Comparison of ENCODE assay signal across 8 mouse cellular contexts in the genomic region with DNA sequence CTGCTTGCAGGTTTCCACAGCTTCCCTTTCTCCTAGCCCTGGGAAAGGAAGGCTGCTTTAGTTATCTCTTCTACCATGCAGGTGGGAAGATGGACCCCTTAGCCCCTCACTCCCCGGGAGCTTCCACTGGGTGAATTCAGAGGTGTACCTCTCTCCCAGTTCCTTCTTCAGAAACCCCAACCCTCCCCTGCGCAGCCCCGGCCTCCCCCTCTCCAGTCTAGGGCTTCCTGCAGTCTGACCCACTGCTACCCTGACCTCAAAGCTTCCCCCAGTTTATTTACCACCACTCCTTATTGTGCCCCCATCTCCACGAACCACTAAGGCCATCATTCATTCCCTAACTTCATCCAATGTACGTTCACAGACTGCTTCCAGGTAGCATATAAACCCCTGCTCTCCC. TPM values are rescaled to one million over a fixed set of nuclear protein-coding genes. Genes with fewer than 3 reads are reported as not detected.
DNase-seq lines count a peak whose midpoint lies in the region; ATAC-seq lines count a peak whose summit lies in the region.

No protein-coding gene starts in this region.

- no peak; the same call in 1 of the 2 replicates for ATAC-seq in kidney, embryonic 16.5 days (ENCODE audit: low FRiP score, low TSS enrichment)
- peak; percentile 4; the same call in 1 of the 2 replicates for ATAC-seq in embryonic facial prominence, embryonic 11.5 days (replicated peaks; ENCODE audit: insufficient number of reproducible peaks, low FRiP score, low TSS enrichment, low read depth)
- peak; percentile 12; the same call in 1 of the 2 replicates for ATAC-seq in hindbrain, embryonic 15.5 days (ENCODE audit: low FRiP score, low read depth)
- ATAC-seq in midbrain, embryonic 16.5 days, result peak; percentile 22

- peaks cover 18% of the 10 kb centered on the region for H3K27me3 ChIP-seq in kidney, embryonic 16.5 days (ENCODE audit: insufficient read depth, low read length)
- H3K27me3 ChIP-seq in embryonic facial prominence, embryonic 11.5 days (ENCODE audit: control insufficient read depth, insufficient read depth, low read length), result 0 out of 2 replicates have a peak, but pooled peaks cover 2% of the 10 kb centered on the region
- peaks cover 8% of the 10 kb centered on the region; the same call in 1 of the 2 replicates for H3K27me3 ChIP-seq in hindbrain, embryonic 15.5 days
- H3K27me3 ChIP-seq in midbrain, embryonic 16.5 days (ENCODE audit: control insufficient read depth, insufficient read depth, low read depth, low read length), result no peaks in the 10 kb centered on the region

- peak overlapping the region; percentile 76 for H3K4me3 ChIP-seq in kidney, embryonic 16.5 days (ENCODE audit: low read length)
- H3K4me3 ChIP-seq in embryonic facial prominence, embryonic 11.5 days (ENCODE audit: low read depth, low read length), result peak overlapping the region; percentile 89
- peak overlapping the region; percentile 87 for H3K4me3 ChIP-seq in hindbrain, embryonic 15.5 days
- peak overlapping the region; percentile 61 for H3K4me3 ChIP-seq in midbrain, embryonic 16.5 days (ENCODE audit: low read depth, low read length)

- WGBS in kidney, embryonic 16.5 days, result 10% methylated on average over 5 of the region's 5 CpGs
- 5% methylated on average over 5 of the region's 5 CpGs for WGBS in embryonic facial prominence, embryonic 11.5 days
- 6% methylated on average over 5 of the region's 5 CpGs for WGBS in hindbrain, embryonic 15.5 days
- 10% methylated on average over 5 of the region's 5 CpGs for WGBS in midbrain, embryonic 16.5 days

- H3K4me1 ChIP-seq in kidney, embryonic 16.5 days (ENCODE audit: insufficient read depth, low read length), result peaks cover 51% of the 10 kb centered on the region
- peaks cover 9% of the 10 kb centered on the region for H3K4me1 ChIP-seq in embryonic facial prominence, embryonic 11.5 days (ENCODE audit: control insufficient read depth, insufficient read depth, low read length)
- H3K4me1 ChIP-seq in hindbrain, embryonic 15.5 days (replicated peaks), result peaks cover 42% of the 10 kb centered on the region
- H3K4me1 ChIP-seq in midbrain, embryonic 16.5 days (ENCODE audit: control insufficient read depth, insufficient read depth, low read length), result peaks cover 9% of the 10 kb centered on the region

- intact Hi-C loops in left cerebral cortex, postnatal 14 days (cut with DNase I), result loop anchor here (5.0 kb wide), 1 partner anchor 59 kb away; the partner anchor contains the start of gene Atg101

- DNase-seq in kidney, postnatal 10 days, result no peak
- no peak for DNase-seq in embryonic facial prominence, embryonic 11.5 days (ENCODE audit: low spot score)
- DNase-seq in left cerebral cortex, postnatal 14 days (ENCODE audit: low spot score in 2 of 2), result no peak
- no peak for DNase-seq in right cerebral cortex, postnatal 14 days
- DNase-seq in yolk sac, embryonic 10.5 days (ENCODE audit: low spot score), result no peak

- H3K36me3 ChIP-seq in kidney, embryonic 16.5 days (ENCODE audit: insufficient read depth, low read length), result no peaks in the 10 kb centered on the region
- H3K36me3 ChIP-seq in embryonic facial prominence, embryonic 11.5 days (replicated peaks; ENCODE audit: control insufficient read depth, insufficient read depth, low read depth, low read length), result no peaks in the 10 kb centered on the region
- no peaks in the 10 kb centered on the region for H3K36me3 ChIP-seq in hindbrain, embryonic 15.5 days
- no peaks in the 10 kb centered on the region for H3K36me3 ChIP-seq in midbrain, embryonic 16.5 days (ENCODE audit: control insufficient read depth, insufficient read depth, low read length)

- H3K9ac ChIP-seq in kidney, embryonic 16.5 days (replicated peaks; ENCODE audit: low read length), result peak overlapping the region; percentile 77
- peak overlapping the region; percentile 87; the same call in 1 of the 2 replicates for H3K9ac ChIP-seq in embryonic facial prominence, embryonic 11.5 days (replicated peaks; ENCODE audit: low read length)
- H3K9ac ChIP-seq in hindbrain, embryonic 15.5 days, result peak overlapping the region; percentile 74
- peak overlapping the region; percentile 77 for H3K9ac ChIP-seq in midbrain, embryonic 16.5 days (ENCODE audit: low read depth, low read length)

- no peak overlapping the region for H3K27ac ChIP-seq in kidney, embryonic 16.5 days (ENCODE audit: low read length)
- H3K27ac ChIP-seq in embryonic facial prominence, embryonic 11.5 days (replicated peaks; ENCODE audit: low read depth, low read length), result peak overlapping the region; percentile 56; the same call in 1 of the 2 replicates
- H3K27ac ChIP-seq in hindbrain, embryonic 15.5 days (replicated peaks), result no peak overlapping the region
- H3K27ac ChIP-seq in midbrain, embryonic 16.5 days (ENCODE audit: low read length), result no peak overlapping the region

- no peaks in the 10 kb centered on the region for H3K9me3 ChIP-seq in kidney, embryonic 16.5 days (ENCODE audit: low read length)
- no peaks in the 10 kb centered on the region for H3K9me3 ChIP-seq in embryonic facial prominence, embryonic 11.5 days (replicated peaks; ENCODE audit: control insufficient read depth, low read length)
- H3K9me3 ChIP-seq in hindbrain, embryonic 15.5 days, result no peaks in the 10 kb centered on the region
- H3K9me3 ChIP-seq in midbrain, embryonic 16.5 days (replicated peaks; ENCODE audit: control insufficient read depth, low read length, poor library complexity, severe bottlenecking), result no peaks in the 10 kb centered on the region

- H3K4me2 ChIP-seq in kidney, embryonic 16.5 days (replicated peaks; ENCODE audit: low read depth, low read length), result peak overlapping the region; percentile 91
- peak overlapping the region; percentile 91 for H3K4me2 ChIP-seq in embryonic facial prominence, embryonic 11.5 days (ENCODE audit: low read depth, low read length)
- H3K4me2 ChIP-seq in hindbrain, embryonic 15.5 days, result peak overlapping the region; percentile 99
- peak overlapping the region; percentile 85 for H3K4me2 ChIP-seq in midbrain, embryonic 16.5 days (ENCODE audit: low read length)

RNA-seq across cellular contexts. Expression of gene Grasp, which starts 0.4 kb away (rescaled TPM):
- 3.2 and 3.4 TPM in 2 replicates for polyA plus RNA-seq in kidney, embryonic 16.5 days (2015; fragmentation: Nextera tagmentation; extraction: Ambion mirVana)
- polyA plus RNA-seq in embryonic facial prominence, embryonic 11.5 days (2014; fragmentation: Nextera tagmentation; extraction: Ambion mirVana), result 5.6 and 6.0 TPM in 2 replicates
- polyA plus RNA-seq in hindbrain, embryonic 15.5 days (2015; fragmentation: Nextera tagmentation; extraction: Ambion mirVana), result 1.9 and 2.4 TPM in 2 replicates
- polyA plus RNA-seq in midbrain, embryonic 16.5 days (2015; fragmentation: Nextera tagmentation; extraction: Ambion mirVana), result 0.95 and 1.1 TPM in 2 replicates
- 10 to 100 TPM; 58.2 to 67.1 TPM for total RNA-seq in left cerebral cortex, postnatal 14 days (2021)

RNA-seq across cellular contexts. Expression of gene Nr4a1, which starts 30.5 kb away (rescaled TPM):
- 10.8 and 11.9 TPM in 2 replicates for polyA plus RNA-seq in kidney, embryonic 16.5 days (2015; fragmentation: Nextera tagmentation; extraction: Ambion mirVana)
- 2.2 and 3.0 TPM in 2 replicates for polyA plus RNA-seq in embryonic facial prominence, embryonic 11.5 days (2014; fragmentation: Nextera tagmentation; extraction: Ambion mirVana)
- polyA plus RNA-seq in hindbrain, embryonic 15.5 days (2015; fragmentation: Nextera tagmentation; extraction: Ambion mirVana), result 6.6 and 6.9 TPM in 2 replicates
- polyA plus RNA-seq in midbrain, embryonic 16.5 days (2015; fragmentation: Nextera tagmentation; extraction: Ambion mirVana), result 5.0 and 6.4 TPM in 2 replicates
- 10 to 100 TPM; 65.6 to 78.4 TPM for total RNA-seq in left cerebral cortex, postnatal 14 days (2021)

RNA-seq across cellular contexts. Expression of gene Acvr1b, which starts 49.7 kb away (rescaled TPM):
- polyA plus RNA-seq in kidney, embryonic 16.5 days (2015; fragmentation: Nextera tagmentation; extraction: Ambion mirVana), result 7.4 and 8.8 TPM in 2 replicates
- polyA plus RNA-seq in embryonic facial prominence, embryonic 11.5 days (2014; fragmentation: Nextera tagmentation; extraction: Ambion mirVana), result 10.5 and 11.4 TPM in 2 replicates
- 21.7 and 24.1 TPM in 2 replicates for polyA plus RNA-seq in hindbrain, embryonic 15.5 days (2015; fragmentation: Nextera tagmentation; extraction: Ambion mirVana)
- polyA plus RNA-seq in midbrain, embryonic 16.5 days (2015; fragmentation: Nextera tagmentation; extraction: Ambion mirVana), result 22.1 and 24.5 TPM in 2 replicates
- total RNA-seq in left cerebral cortex, postnatal 14 days (2021), result 100 to 1,000 TPM; 112 to 121 TPM
